Mouse (Mus musculus): ENCODE measurements at regions not wholly inside any gene's neighbourhood (a gene's known extent, or its start where the extent isn't known, plus 50 kb on each side); places are given as distances from the start of the nearest gene placed in this dataset.
"Not testable (repeated sequence)": the region's sequence is repeated elsewhere in the genome, so short reads cannot be mapped to it uniquely, and the experiment has no call there.

DNA sequence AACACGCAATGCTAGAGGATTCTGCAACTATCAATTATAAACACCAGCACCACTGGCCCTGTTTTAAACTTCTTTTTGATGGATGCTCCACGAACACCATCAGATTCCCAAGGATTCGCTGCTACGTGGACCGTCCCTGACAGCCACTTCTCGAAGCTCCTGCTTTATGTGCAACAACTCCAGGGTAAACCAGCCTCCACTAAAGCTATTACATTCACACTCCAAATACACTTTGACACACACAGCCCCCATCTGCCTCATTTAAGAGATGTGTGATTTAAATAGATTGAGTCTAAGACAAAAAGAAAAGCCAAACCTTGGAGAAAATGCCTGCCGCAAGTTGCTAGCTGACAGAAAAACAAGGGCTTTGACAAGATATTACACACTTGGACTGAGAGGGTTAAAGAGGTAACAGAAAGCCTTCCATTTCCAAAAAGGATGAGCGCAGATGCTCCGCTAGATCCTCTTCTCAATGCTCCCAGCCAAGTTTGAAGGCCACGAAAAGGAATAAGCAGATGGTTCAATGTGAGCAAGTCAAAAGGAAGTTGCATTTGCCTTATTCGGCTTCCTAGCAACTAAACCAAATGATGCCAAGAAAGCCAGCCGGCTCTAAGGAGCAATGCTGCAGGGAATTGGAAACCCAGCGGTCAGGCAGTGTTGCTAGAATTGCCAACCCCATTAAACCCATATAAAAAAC lies 54.0 kb upstream of the Cnep1r1 start:
- DNase-seq (ENCODE audit: low spot score) = peak; percentile 26

GRCm38 (mm10) chr8:88059107-88059506 lies 59.5 kb upstream of the Cnep1r1 start:
- not testable (repeated sequence) for DNase-seq (ENCODE audit: low spot score)

DNA sequence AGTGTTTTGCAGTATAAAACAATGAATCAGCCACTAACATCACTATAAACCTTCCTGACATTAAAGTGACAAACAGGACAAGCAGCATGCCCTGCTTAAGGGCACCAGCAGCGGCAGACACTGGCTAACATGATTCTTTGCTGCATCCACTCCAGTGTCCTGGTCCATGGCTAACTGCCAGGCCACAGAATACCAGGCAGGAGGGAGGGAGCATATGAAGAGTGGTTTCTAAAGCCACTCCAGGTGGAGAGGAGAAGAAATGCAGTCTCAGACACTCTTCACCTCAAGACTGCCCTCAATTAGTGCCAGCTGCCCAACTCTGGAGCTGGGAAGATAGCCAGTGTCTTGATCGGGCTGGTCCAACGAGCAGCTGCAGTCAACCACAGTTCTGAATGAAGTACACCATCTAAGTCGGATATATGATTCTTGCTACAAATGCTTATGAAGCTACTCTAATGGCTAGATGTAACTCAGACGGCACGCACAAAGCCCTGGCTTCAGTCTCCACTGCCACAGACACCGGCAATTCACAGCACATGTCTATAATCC lies 60.8 kb upstream of the Cnep1r1 start:
- DNase-seq (ENCODE audit: low spot score) = no peak

GRCm38 (mm10) chr8:88050651-88051050 lies 67.9 kb upstream of the Cnep1r1 start:
- DNase-seq (ENCODE audit: low spot score) = no peak

- no peak for DNase-seq (ENCODE audit: low spot score)
Observed at GRCm38 (mm10) chr8:88049091-88049490, 69.5 kb upstream of the Cnep1r1 start.

- no peak for DNase-seq (ENCODE audit: low spot score)
Observed at GRCm38 (mm10) chr8:88045995-88046394, 72.6 kb upstream of the Cnep1r1 start.

DNA sequence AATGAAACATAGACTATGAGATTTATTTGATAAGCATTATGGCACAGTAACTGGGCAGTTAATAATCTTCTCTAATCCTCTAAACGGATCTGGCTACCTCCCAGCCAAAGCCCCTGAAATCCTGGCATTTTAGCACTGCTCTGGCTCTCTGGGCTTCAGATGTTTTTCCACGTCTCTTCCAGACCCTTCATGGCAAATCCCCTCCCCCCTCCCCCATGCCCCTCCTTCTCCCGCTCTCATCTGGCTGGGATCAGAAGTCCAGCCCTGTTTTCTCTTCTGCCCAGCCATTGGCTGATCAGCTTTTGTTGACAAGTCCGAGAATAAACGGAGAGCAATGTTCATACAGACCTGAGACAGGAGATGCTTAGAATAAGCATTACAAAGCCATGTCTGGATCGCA lies 79.3 kb upstream of the Cnep1r1 start:
- DNase-seq (ENCODE audit: low spot score) = no peak

GRCm38 (mm10) chr8:88037994-88038393 lies 78.6 kb upstream of the Zfp423 start:
- DNase-seq (ENCODE audit: low spot score) = no peak

DNA sequence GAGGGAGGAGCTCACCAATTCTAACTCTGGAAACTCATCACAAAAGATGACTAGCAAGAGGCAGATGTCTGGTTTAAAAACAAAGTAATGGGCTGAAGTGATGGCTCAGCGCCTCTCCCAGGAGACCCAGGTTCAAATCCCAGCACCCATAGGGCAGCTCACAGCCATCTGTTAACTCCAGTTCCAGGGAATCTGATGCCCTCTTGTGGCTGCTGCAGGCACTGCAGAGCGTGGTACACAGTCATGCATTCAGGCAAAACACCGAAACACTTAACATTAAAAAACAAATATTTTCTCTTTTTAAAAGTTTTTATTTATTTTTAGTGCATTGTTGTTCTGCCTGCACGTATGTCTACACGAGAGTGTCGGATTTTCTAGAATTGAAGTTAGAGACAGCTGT lies 73.7 kb upstream of the Zfp423 start:
- no peak for DNase-seq (ENCODE audit: low spot score)

GRCm38 (mm10) chr8:88024496-88024895 lies 65.1 kb upstream of the Zfp423 start:
- DNase-seq (ENCODE audit: low spot score) = no peak

DNA sequence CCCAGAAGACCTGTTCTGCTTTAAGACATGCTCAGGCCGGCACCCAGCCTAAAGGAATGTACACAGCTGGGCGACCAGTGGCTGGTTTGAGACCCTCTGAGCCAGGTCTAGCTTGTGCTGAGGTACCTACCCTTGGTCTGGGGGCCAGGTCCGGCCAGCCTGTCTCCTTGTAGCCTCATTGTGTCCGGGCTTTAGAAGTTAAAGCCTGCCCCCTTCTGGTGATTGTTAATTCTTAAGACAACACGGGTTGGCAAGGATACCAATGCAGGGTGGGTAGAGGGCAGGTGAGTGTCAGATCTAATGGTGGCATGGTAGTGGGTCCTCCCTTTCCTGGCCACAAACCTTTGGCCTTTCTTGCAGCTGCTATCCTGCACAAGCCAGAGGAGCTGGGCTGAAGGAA lies 64.0 kb upstream of the Zfp423 start:
- DNase-seq (ENCODE audit: low spot score) = peak; percentile 25

DNA sequence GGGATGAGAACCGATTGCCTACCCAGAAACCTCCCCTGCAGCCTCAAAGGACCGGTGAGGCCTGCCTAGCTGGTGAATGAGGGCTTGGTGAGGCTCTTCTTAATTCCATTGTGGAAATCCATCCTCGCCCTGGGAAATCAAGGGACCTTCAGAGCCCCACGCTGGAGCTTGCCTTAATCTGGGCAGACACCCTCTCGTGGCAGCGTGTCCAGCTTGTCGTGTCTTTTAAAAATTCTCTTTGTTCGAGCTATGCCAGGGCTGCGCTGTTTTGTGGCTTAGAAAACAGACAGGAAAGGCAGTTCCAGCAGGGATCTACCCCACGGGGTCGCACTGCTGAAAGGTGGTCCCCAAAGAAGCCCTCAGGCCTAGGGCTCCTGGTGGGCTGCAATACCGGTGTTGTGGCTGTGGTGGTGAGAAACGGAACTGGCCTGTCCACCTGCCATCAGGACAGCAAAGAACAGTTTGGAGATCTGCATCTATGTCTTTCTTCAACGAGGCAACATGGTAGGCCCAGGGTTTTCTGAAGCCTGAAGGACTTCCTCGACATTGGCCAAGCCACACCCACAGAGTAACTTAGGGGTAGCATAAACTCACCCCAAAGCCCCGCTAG lies 63.5 kb upstream of the Zfp423 start:
- no peak for DNase-seq (ENCODE audit: low spot score)

- DNase-seq (ENCODE audit: low spot score) = no peak
Observed at GRCm38 (mm10) chr8:88019243-88020115, 60.1 kb upstream of the Zfp423 start.

DNA sequence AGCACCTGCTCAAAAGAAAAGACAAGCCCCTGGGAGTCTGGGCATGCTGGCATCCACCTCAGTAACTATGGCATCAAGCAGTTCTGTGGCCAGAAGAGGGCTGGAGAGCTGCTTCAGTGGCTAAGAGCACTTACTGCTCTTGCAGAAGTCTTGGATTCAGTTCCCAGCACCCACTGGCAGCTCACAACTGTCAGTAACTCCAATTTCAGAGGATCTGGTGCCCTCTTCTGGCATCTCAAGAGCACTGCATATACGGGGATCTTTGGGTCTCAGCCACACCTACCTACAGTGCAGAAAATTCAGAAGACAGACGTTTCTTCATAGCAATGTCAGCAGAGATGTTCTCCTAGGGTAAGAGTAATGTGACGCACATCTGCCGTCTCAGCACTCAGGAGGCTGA lies 59.1 kb upstream of the Zfp423 start:
- no peak for DNase-seq (ENCODE audit: low spot score)

GRCm38 (mm10) chr8:88012177-88012825 lies 52.9 kb upstream of the Zfp423 start:
- DNase-seq (ENCODE audit: low spot score) = no peak

DNA sequence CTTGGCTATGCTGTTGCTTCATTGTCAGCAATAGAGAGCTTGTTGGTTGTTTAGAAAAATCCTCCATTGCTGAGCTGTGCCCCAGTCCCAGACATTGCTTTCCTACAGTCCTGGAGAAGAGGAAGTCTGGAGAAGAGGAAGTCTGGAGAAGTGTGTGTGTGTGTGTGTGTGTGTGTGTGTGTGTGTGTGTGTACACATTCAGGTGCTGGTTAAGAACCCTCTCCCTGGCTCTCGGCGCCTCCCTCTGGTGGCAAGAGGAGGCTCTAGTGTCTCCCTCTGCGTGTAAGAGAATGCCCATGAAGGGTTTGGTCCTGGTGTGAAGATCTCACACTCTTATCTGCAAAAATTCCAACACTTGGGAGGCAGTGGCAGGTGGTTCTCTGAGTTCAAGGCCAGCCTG lies 51.2 kb upstream of the Zfp423 start:
- DNase-seq (ENCODE audit: low spot score) = peak; percentile 29

DNA sequence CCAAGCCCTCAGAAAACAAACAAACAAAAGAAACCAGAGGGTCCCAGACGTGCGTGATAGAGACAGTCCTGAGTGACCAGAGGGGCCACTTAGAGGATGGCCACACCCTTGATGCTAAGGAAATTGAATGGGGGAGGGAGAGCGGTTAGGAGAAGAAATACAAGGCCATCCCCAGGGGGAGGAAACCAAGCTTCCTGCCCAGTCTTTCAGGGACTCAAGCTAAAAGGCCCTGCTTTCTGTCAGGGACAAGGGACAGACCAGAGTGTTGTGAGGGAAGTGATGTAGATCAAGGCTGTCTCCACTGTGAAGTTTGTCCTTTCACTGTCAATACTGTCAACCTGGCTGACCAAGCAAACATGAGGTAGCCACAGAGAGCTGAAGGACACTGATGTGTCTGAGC lies 50.5 kb upstream of the Zfp423 start:
- DNase-seq (ENCODE audit: low spot score) = no peak

Measured in layer of hippocampus, adult 11-12 months (tissue).